Mouse (Mus musculus): ENCODE measurements around the gene Birc5.

GRCm38 (mm10) chr11:117891581-117892175 is 42.6 kb downstream of the Birc5 start:
- TF ChIP-seq POLR2A (IDR thresholded peaks at IDR 0.05; ENCODE audit: insufficient read depth, low read length) (no peak), EP300 (IDR thresholded peaks at IDR 0.05; ENCODE audit: insufficient read depth, low read depth, low read length) (no peak)
